ENCODE assay signal across 7 mouse cellular contexts in genomic region chr11:101083083-101083697, GRCm38 (mm10). TPM values are rescaled to one million over a fixed set of nuclear protein-coding genes. Genes with fewer than 3 reads are reported as not detected.
A peak's percentile ranks its signal among the peaks of the same experiment; 100 is the strongest.
DNase-seq lines count a peak whose midpoint lies in the region; ATAC-seq and TF ChIP-seq lines count a peak whose summit lies in the region.

No protein-coding gene starts in this region.

- H3K4me1 ChIP-seq in testis, adult 2 months (ENCODE audit: control insufficient read depth, insufficient read depth, low read length): peaks cover 18% of the 10 kb centered on the region
- H3K4me1 ChIP-seq in forebrain, embryonic 12.5 days: peaks cover 50% of the 10 kb centered on the region
- H3K4me1 ChIP-seq in kidney, embryonic 15.5 days: peaks cover 58% of the 10 kb centered on the region
- peaks cover 38% of the 10 kb centered on the region for H3K4me1 ChIP-seq in midbrain, embryonic 12.5 days

- no peaks in the 10 kb centered on the region for H3K9me3 ChIP-seq in forebrain, embryonic 12.5 days
- H3K9me3 ChIP-seq in kidney, embryonic 15.5 days (replicated peaks): no peaks in the 10 kb centered on the region
- no peaks in the 10 kb centered on the region for H3K9me3 ChIP-seq in midbrain, embryonic 12.5 days

- no peaks in the 10 kb centered on the region for H3K27me3 ChIP-seq in testis, adult 2 months (ENCODE audit: control insufficient read depth, insufficient read depth, low read length)
- peaks cover 33% of the 10 kb centered on the region for H3K27me3 ChIP-seq in forebrain, embryonic 12.5 days
- H3K27me3 ChIP-seq in kidney, embryonic 15.5 days: peaks cover 36% of the 10 kb centered on the region
- peaks cover 34% of the 10 kb centered on the region for H3K27me3 ChIP-seq in midbrain, embryonic 12.5 days

- H3K36me3 ChIP-seq in testis, adult 2 months (ENCODE audit: control insufficient read depth, insufficient read depth, low read length): no peaks in the 10 kb centered on the region
- H3K36me3 ChIP-seq in forebrain, embryonic 12.5 days (replicated peaks): peaks cover 7% of the 10 kb centered on the region
- H3K36me3 ChIP-seq in kidney, embryonic 15.5 days: peaks cover 15% of the 10 kb centered on the region
- 0 out of 2 replicates have a peak, but pooled peaks cover 2% of the 10 kb centered on the region for H3K36me3 ChIP-seq in midbrain, embryonic 12.5 days

- peak; percentile 8; the same call in 1 of the 2 replicates for ATAC-seq in forebrain, embryonic 12.5 days (ENCODE audit: low FRiP score)
- ATAC-seq in kidney, embryonic 15.5 days (replicated peaks; ENCODE audit: low FRiP score): peak; percentile 11; the same call in 1 of the 2 replicates
- ATAC-seq in midbrain, embryonic 12.5 days (ENCODE audit: low FRiP score, low read depth): no peak
- no peak for ATAC-seq in activated CD4-positive, CD25-positive, alpha-beta regulatory T cell, adult 4 months

- peak overlapping the region; percentile 90 for H3K9ac ChIP-seq in forebrain, embryonic 12.5 days
- peak overlapping the region; percentile 98 for H3K9ac ChIP-seq in kidney, embryonic 15.5 days
- peak overlapping the region; percentile 94 for H3K9ac ChIP-seq in midbrain, embryonic 12.5 days (replicated peaks)

- 34% methylated on average over 19 of the region's 19 CpGs for WGBS in forebrain, embryonic 12.5 days
- 31% methylated on average over 19 of the region's 19 CpGs for whole genome bisulfite sequencing in kidney, embryonic 15.5 days
- WGBS in midbrain, embryonic 12.5 days: 37% methylated on average over 19 of the region's 19 CpGs

- DNase-seq in testis, postnatal 14 days (ENCODE audit: low spot score): no peak
- DNase-seq in thymus, postnatal 10 days (ENCODE audit: low spot score in 2 of 2): no peak

- TF ChIP-seq POLR2A in testis, adult 2 months (IDR thresholded peaks at IDR 0.05; ENCODE audit: control insufficient read depth, low read depth, low read length): no peak

- no peak for TF ChIP-seq CTCF in testis, adult 2 months (IDR thresholded peaks at IDR 0.05; ENCODE audit: control insufficient read depth, insufficient read depth, insufficient replicate concordance, low read depth, low read length)

- peak overlapping the region; percentile 96 for H3K4me2 ChIP-seq in forebrain, embryonic 12.5 days
- H3K4me2 ChIP-seq in kidney, embryonic 15.5 days: peak overlapping the region; percentile 97
- H3K4me2 ChIP-seq in midbrain, embryonic 12.5 days (replicated peaks): peak overlapping the region; percentile 98

- H3K4me3 ChIP-seq in testis, adult 2 months (ENCODE audit: control insufficient read depth, low read depth, low read length): peak overlapping the region; percentile 80
- H3K4me3 ChIP-seq in forebrain, embryonic 12.5 days (replicated peaks): peak overlapping the region; percentile 84
- peak overlapping the region; percentile 90 for H3K4me3 ChIP-seq in kidney, embryonic 15.5 days (replicated peaks)
- peak overlapping the region; percentile 83 for H3K4me3 ChIP-seq in midbrain, embryonic 12.5 days

- peak overlapping the region; percentile 41; the same call in 1 of the 2 replicates for H3K27ac ChIP-seq in testis, adult 2 months (ENCODE audit: control insufficient read depth, insufficient read depth, low read depth, low read length)
- peak overlapping the region; percentile 90 for H3K27ac ChIP-seq in forebrain, embryonic 12.5 days
- peak overlapping the region; percentile 94 for H3K27ac ChIP-seq in kidney, embryonic 15.5 days
- H3K27ac ChIP-seq in midbrain, embryonic 12.5 days (replicated peaks): peak overlapping the region; percentile 84

RNA-seq across cellular contexts. Expression of gene Coasy, which starts 0.8 kb away (rescaled TPM):
- 21.0 and 21.7 TPM in 2 replicates for polyA plus RNA-seq in testis, adult 2 months (2012; rRNA removed)
- polyA plus RNA-seq in forebrain, embryonic 12.5 days (2016; fragmentation: Nextera tagmentation; extraction: Ambion mirVana): 50.7 and 50.9 TPM in 2 replicates
- polyA plus RNA-seq in kidney, embryonic 15.5 days (2015; fragmentation: Nextera tagmentation; extraction: Ambion mirVana): 46.3 and 46.7 TPM in 2 replicates
- polyA plus RNA-seq in midbrain, embryonic 12.5 days (2016; fragmentation: Nextera tagmentation; extraction: Ambion mirVana): 51.7 and 53.9 TPM in 2 replicates
- polyA plus RNA-seq in activated CD4-positive, CD25-positive, alpha-beta regulatory T cell, adult 4 months (2017; shearing (Covaris generic)): 10 to 100 TPM; 17.9 to 22.1 TPM

RNA-seq across cellular contexts. Expression of gene Mlx, which starts 3.9 kb away (rescaled TPM):
- polyA plus RNA-seq in testis, adult 2 months (2012; rRNA removed): 6.4 and 6.7 TPM in 2 replicates
- 47.6 and 52.6 TPM in 2 replicates for polyA plus RNA-seq in forebrain, embryonic 12.5 days (2016; fragmentation: Nextera tagmentation; extraction: Ambion mirVana)
- polyA plus RNA-seq in kidney, embryonic 15.5 days (2015; fragmentation: Nextera tagmentation; extraction: Ambion mirVana): 44.9 and 46.9 TPM in 2 replicates
- 49.2 and 60.5 TPM in 2 replicates for polyA plus RNA-seq in midbrain, embryonic 12.5 days (2016; fragmentation: Nextera tagmentation; extraction: Ambion mirVana)
- polyA plus RNA-seq in activated CD4-positive, CD25-positive, alpha-beta regulatory T cell, adult 4 months (2017; shearing (Covaris generic)): 10 to 100 TPM; 51.8 to 71.5 TPM

RNA-seq across cellular contexts. Expression of gene Hsd17b1, which starts 5.0 kb away (rescaled TPM):
- 0.66 and 0.88 TPM in 2 replicates for polyA plus RNA-seq in testis, adult 2 months (2012; rRNA removed)
- polyA plus RNA-seq in forebrain, embryonic 12.5 days (2016; fragmentation: Nextera tagmentation; extraction: Ambion mirVana): 0.19 and 0.33 TPM in 2 replicates
- 0.19 and 0.24 TPM in 2 replicates for polyA plus RNA-seq in kidney, embryonic 15.5 days (2015; fragmentation: Nextera tagmentation; extraction: Ambion mirVana)
- 0.22 and 0.31 TPM in 2 replicates for polyA plus RNA-seq in midbrain, embryonic 12.5 days (2016; fragmentation: Nextera tagmentation; extraction: Ambion mirVana)
- not detected for polyA plus RNA-seq in activated CD4-positive, CD25-positive, alpha-beta regulatory T cell, adult 4 months (2017; shearing (Covaris generic))

RNA-seq across cellular contexts. Expression of gene Psmc3ip, which starts 12.0 kb away (rescaled TPM):
- 77.6 and 77.9 TPM in 2 replicates for polyA plus RNA-seq in testis, adult 2 months (2012; rRNA removed)
- polyA plus RNA-seq in forebrain, embryonic 12.5 days (2016; fragmentation: Nextera tagmentation; extraction: Ambion mirVana): 59.0 and 62.1 TPM in 2 replicates
- polyA plus RNA-seq in kidney, embryonic 15.5 days (2015; fragmentation: Nextera tagmentation; extraction: Ambion mirVana): 37.3 and 38.0 TPM in 2 replicates
- polyA plus RNA-seq in midbrain, embryonic 12.5 days (2016; fragmentation: Nextera tagmentation; extraction: Ambion mirVana): 41.7 and 42.4 TPM in 2 replicates
- polyA plus RNA-seq in activated CD4-positive, CD25-positive, alpha-beta regulatory T cell, adult 4 months (2017; shearing (Covaris generic)): 10 to 100 TPM; 12.3 to 13.4 TPM

RNA-seq across cellular contexts. Expression of gene Naglu, which starts 13.4 kb away (rescaled TPM):
- polyA plus RNA-seq in testis, adult 2 months (2012; rRNA removed): 46.2 and 46.3 TPM in 2 replicates
- 7.8 and 8.7 TPM in 2 replicates for polyA plus RNA-seq in forebrain, embryonic 12.5 days (2016; fragmentation: Nextera tagmentation; extraction: Ambion mirVana)
- polyA plus RNA-seq in kidney, embryonic 15.5 days (2015; fragmentation: Nextera tagmentation; extraction: Ambion mirVana): 16.8 TPM in 2 replicates
- polyA plus RNA-seq in midbrain, embryonic 12.5 days (2016; fragmentation: Nextera tagmentation; extraction: Ambion mirVana): 10.9 and 11.1 TPM in 2 replicates
- polyA plus RNA-seq in activated CD4-positive, CD25-positive, alpha-beta regulatory T cell, adult 4 months (2017; shearing (Covaris generic)): 1 to 10 TPM; 6.8 to 9.0 TPM

Comparison
In these comparisons a context has a peak if more than half of its experiments do, and no peak if none do; other contexts are left out.
1. H3K27ac ChIP-seq: peak in every context shown above with its lines; median percentile 94 in kidney, embryonic 15.5 days; 90 in forebrain, embryonic 12.5 days; 84 in midbrain, embryonic 12.5 days; 41 in testis, adult 2 months.
2. ATAC-seq: peak in forebrain, embryonic 12.5 days (single experiment) and kidney, embryonic 15.5 days (single experiment); none in midbrain, embryonic 12.5 days (single experiment) and activated CD4-positive, CD25-positive, alpha-beta regulatory T cell, adult 4 months (single experiment).
3. Peak in every context shown above with its lines, with median percentiles within 50 percentile points of each other: H3K4me3 ChIP-seq, H3K4me2 ChIP-seq and H3K9ac ChIP-seq.